Mouse (Mus musculus) cortical plate, adult 2 months (tissue): ENCODE results near the gene Olfr149.

Experiments used
- CTCF ChIP-seq: fragments of 200-500 bp; IDR thresholded peaks from 2 replicates; pipeline ENCODE4 v1.5.1; 2011; ENCODE audit warnings: mild to moderate bottlenecking, control low read depth, low read length; ENCODE audit not compliant: insufficient read depth; ENCODE audit errors: extremely low read depth
- POLR2A ChIP-seq: fragments of 200-500 bp; IDR thresholded peaks from 2 replicates; pipeline ENCODE4 v1.6.1; 2011; ENCODE audit warnings: mild to moderate bottlenecking, low read length, control low read depth; ENCODE audit not compliant: insufficient read depth; ENCODE audit errors: extremely low read depth

GRCm38 (mm10) chr9:39678557-39678956 is 28.4 kb downstream of the Olfr149 start:
- TF ChIP-seq CTCF (no peak), POLR2A (no peak)
